Mouse (Mus musculus) heart, adult 2 months (tissue): ENCODE data around the gene Pmm2.

Experiments
- CTCF ChIP-seq: fragments of 200-600 bp; IDR thresholded peaks from 2 replicates; pipeline ENCODE4 v1.8.1; 2022; ENCODE audit warnings: antibody characterized with exemption, mild to moderate bottlenecking, moderate library complexity
- EP300 ChIP-seq: fragments of 200-500 bp; IDR thresholded peaks from 2 replicates; pipeline ENCODE4 v1.6.1; 2011; ENCODE audit warnings: low read depth, low read length, control low read depth; ENCODE audit not compliant: insufficient read depth
- POLR2A ChIP-seq: fragments of 200-500 bp; IDR thresholded peaks from 2 replicates; pipeline ENCODE4 v1.6.1; 2011; ENCODE audit warnings: mild to moderate bottlenecking, low read depth, low read length, control low read depth; ENCODE audit not compliant: insufficient read depth

- TF ChIP-seq CTCF (no peak), POLR2A (no peak), EP300 (no peak)
Measured at GRCm38 (mm10) chr16:8668386-8668785, 30.9 kb downstream of the Pmm2 start.
